Mouse (Mus musculus): ENCODE measurements around the gene Zfp12. TPM values are rescaled to one million over a fixed set of nuclear protein-coding genes. Genes with fewer than 3 reads are reported as not detected.
"Not testable (repeated sequence)": the region's sequence is repeated elsewhere in the genome, so short reads cannot be mapped to it uniquely, and the experiment has no call there.

Zfp12 gene
- polyA plus RNA-seq (2012; rRNA removed), result 5.7 and 6.4 TPM in 2 replicates

DNA sequence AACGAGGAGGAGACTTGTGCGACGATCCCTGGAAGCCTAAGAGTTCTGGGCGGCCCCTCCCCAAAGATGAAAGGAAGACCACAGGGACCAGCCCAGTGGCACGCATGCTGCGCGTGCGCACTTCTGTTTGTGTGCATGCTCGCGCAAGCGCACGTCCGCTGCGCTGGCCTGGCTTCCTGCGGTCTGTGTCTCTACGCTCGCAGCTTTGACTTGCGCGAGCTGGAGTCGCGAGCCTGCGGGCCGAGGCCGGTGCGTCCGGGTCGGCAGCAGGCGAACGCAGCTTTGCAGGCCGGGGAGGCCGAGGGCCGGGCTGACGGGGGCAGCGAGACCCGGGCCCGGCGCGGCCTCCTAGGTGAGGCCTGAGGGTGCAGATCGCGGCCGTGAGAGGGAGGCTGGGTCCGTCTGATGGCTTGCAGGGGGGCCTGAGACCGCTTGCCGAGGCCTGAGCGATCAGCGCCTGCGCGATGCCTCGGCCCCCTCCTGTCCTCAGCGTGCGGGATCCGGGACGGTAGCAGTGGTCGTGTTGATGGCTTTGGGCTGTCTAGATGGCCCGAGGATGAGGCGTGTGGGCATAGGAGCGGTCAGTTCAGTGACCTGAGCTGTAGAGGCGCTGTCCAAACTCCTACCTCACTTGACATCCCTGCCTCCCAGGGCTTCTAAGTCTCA is at the start of gene Zfp12:
TSS of gene Zfp12 (plus strand) at position 136 of the 666 bp plus-strand sequence.
- H3K27ac ChIP-seq (ENCODE audit: control insufficient read depth, insufficient read depth, low read depth, low read length), result peak within 1 kb of the TSS; percentile 33

GRCm38 (mm10) chr5:143188014-143188413 is 46.9 kb upstream of the Zfp12 start:
- H3K36me3 ChIP-seq (ENCODE audit: control insufficient read depth, insufficient read depth, low read length); H3K4me1 ChIP-seq (ENCODE audit: control insufficient read depth, insufficient read depth, low read length); H3K27ac ChIP-seq (ENCODE audit: control insufficient read depth, insufficient read depth, low read depth, low read length); H3K4me3 ChIP-seq (ENCODE audit: control insufficient read depth, low read depth, low read length); H3K27me3 ChIP-seq (ENCODE audit: control insufficient read depth, insufficient read depth, low read length): not testable (repeated sequence)

More for the DNA sequence above, at the start of gene Zfp12:
- Histone ChIP-seq H3K4me1 (ENCODE audit: control insufficient read depth, insufficient read depth, low read length) (peaks cover 2% of the 10 kb centered on the region), H3K27me3 (ENCODE audit: control insufficient read depth, insufficient read depth, low read length) (no peaks in the 10 kb centered on the region), H3K4me3 (ENCODE audit: control insufficient read depth, low read depth, low read length) (peak within 1 kb of the TSS; percentile 72), H3K36me3 (ENCODE audit: control insufficient read depth, insufficient read depth, low read length) (no peaks in the 10 kb centered on the region)
- peak; percentile 72 for TF ChIP-seq POLR2A (IDR thresholded peaks at IDR 0.05; ENCODE audit: control insufficient read depth, low read depth, low read length)
- TF ChIP-seq CTCF (IDR thresholded peaks at IDR 0.05; ENCODE audit: control insufficient read depth, insufficient read depth, insufficient replicate concordance, low read depth, low read length), result peak; percentile 27; the same call in 1 of the 2 replicates

DNA sequence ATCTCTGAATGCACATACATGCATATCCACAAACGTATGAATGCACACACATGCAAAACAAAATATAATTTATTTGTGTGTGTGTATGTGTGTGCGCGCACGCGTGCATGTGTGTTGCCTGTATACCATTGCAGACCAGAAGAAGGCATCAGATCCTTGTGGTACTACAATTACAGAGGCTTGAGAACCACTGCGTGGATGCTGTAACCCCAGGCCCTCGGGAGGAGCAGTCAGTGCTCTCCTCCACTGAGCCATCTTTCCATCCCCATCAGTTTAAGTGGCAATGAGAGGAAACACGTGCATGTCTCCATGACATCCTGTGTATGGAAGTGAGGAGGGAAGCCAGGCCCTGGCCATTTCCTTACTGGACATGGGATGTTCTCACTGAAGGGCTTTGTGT is 42.2 kb upstream of the Zfp12 start:
- Histone ChIP-seq H3K4me3 (ENCODE audit: control insufficient read depth, low read depth, low read length) (no peak overlapping the region), H3K27ac (ENCODE audit: control insufficient read depth, insufficient read depth, low read depth, low read length) (no peak overlapping the region), H3K4me1 (ENCODE audit: control insufficient read depth, insufficient read depth, low read length) (no peaks in the 10 kb centered on the region), H3K36me3 (ENCODE audit: control insufficient read depth, insufficient read depth, low read length) (no peaks in the 10 kb centered on the region), H3K27me3 (ENCODE audit: control insufficient read depth, insufficient read depth, low read length) (no peaks in the 10 kb centered on the region)
- TF ChIP-seq POLR2A (IDR thresholded peaks at IDR 0.05; ENCODE audit: control insufficient read depth, low read depth, low read length) (no peak), CTCF (IDR thresholded peaks at IDR 0.05; ENCODE audit: control insufficient read depth, insufficient read depth, insufficient replicate concordance, low read depth, low read length) (no peak)

DNA sequence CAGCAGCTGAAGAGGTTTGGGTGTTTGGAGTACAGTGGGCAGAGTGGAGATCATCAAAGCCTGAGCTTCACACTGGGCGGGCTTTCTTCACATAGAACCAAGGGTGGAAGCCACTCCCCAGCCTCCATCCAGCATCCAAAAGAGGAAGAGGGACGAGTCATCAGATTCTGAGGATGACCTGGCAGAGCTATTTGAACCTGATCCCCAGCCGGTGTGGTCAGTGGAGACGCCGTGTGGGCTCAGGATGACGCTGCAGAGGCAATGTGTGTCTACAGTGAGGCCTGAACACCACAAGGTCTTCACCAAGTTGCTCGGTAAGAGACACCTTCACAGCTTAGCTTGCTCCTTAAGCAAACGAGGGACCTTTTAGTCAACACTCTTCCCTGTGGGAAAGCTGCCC is 40.2 kb upstream of the Zfp12 start:
- not testable (repeated sequence) for H3K36me3 ChIP-seq (ENCODE audit: control insufficient read depth, insufficient read depth, low read length); H3K4me1 ChIP-seq (ENCODE audit: control insufficient read depth, insufficient read depth, low read length); H3K4me3 ChIP-seq (ENCODE audit: control insufficient read depth, low read depth, low read length); H3K27ac ChIP-seq (ENCODE audit: control insufficient read depth, insufficient read depth, low read depth, low read length); H3K27me3 ChIP-seq (ENCODE audit: control insufficient read depth, insufficient read depth, low read length)

- H3K36me3 ChIP-seq (ENCODE audit: control insufficient read depth, insufficient read depth, low read length), result no peaks in the 10 kb centered on the region
- no peaks in the 10 kb centered on the region for H3K4me1 ChIP-seq (ENCODE audit: control insufficient read depth, insufficient read depth, low read length)
- no peak overlapping the region for H3K27ac ChIP-seq (ENCODE audit: control insufficient read depth, insufficient read depth, low read depth, low read length)
- H3K27me3 ChIP-seq (ENCODE audit: control insufficient read depth, insufficient read depth, low read length), result no peaks in the 10 kb centered on the region
- H3K4me3 ChIP-seq (ENCODE audit: control insufficient read depth, low read depth, low read length), result no peak overlapping the region
- TF ChIP-seq CTCF (IDR thresholded peaks at IDR 0.05; ENCODE audit: control insufficient read depth, insufficient read depth, insufficient replicate concordance, low read depth, low read length) (no peak), POLR2A (IDR thresholded peaks at IDR 0.05; ENCODE audit: control insufficient read depth, low read depth, low read length) (no peak)
These were observed 39.8 kb upstream of the Zfp12 start for GRCm38 (mm10) chr5:143195166-143195565.

DNA sequence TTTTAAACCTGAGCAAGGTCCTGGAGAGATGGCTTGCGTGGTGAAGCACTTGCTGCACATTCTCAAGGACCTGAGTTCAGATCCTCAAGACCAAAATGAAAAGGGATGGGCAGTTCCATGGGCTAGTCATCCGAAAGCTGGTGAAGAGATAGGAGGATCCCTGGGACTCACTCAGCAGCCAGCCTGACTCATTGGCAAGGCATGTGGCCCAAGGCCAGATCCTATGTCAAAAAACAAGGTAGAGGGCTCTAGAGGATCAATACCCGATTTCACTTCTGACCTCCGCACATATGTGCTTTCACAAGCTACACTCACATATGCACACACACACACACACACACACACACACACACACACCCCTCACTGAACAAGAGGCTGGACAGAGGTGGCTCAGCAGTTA is 38.5 kb upstream of the Zfp12 start:
- H3K27me3 ChIP-seq (ENCODE audit: control insufficient read depth, insufficient read depth, low read length), result no peaks in the 10 kb centered on the region
- TF ChIP-seq POLR2A (IDR thresholded peaks at IDR 0.05; ENCODE audit: control insufficient read depth, low read depth, low read length) (no peak), CTCF (IDR thresholded peaks at IDR 0.05; ENCODE audit: control insufficient read depth, insufficient read depth, insufficient replicate concordance, low read depth, low read length) (no peak)
- no peaks in the 10 kb centered on the region for H3K4me1 ChIP-seq (ENCODE audit: control insufficient read depth, insufficient read depth, low read length)
- no peaks in the 10 kb centered on the region for H3K36me3 ChIP-seq (ENCODE audit: control insufficient read depth, insufficient read depth, low read length)
- H3K27ac ChIP-seq (ENCODE audit: control insufficient read depth, insufficient read depth, low read depth, low read length), result no peak overlapping the region
- no peak overlapping the region for H3K4me3 ChIP-seq (ENCODE audit: control insufficient read depth, low read depth, low read length)

- Histone ChIP-seq H3K36me3 (ENCODE audit: control insufficient read depth, insufficient read depth, low read length) (no peaks in the 10 kb centered on the region), H3K27ac (ENCODE audit: control insufficient read depth, insufficient read depth, low read depth, low read length) (no peak overlapping the region), H3K27me3 (ENCODE audit: control insufficient read depth, insufficient read depth, low read length) (no peaks in the 10 kb centered on the region), H3K4me1 (ENCODE audit: control insufficient read depth, insufficient read depth, low read length) (no peaks in the 10 kb centered on the region), H3K4me3 (ENCODE audit: control insufficient read depth, low read depth, low read length) (no peak overlapping the region)
- TF ChIP-seq POLR2A (IDR thresholded peaks at IDR 0.05; ENCODE audit: control insufficient read depth, low read depth, low read length) (no peak), CTCF (IDR thresholded peaks at IDR 0.05; ENCODE audit: control insufficient read depth, insufficient read depth, insufficient replicate concordance, low read depth, low read length) (peak; percentile 46; the same call in 1 of the 2 replicates)
These were observed 29.9 kb upstream of the Zfp12 start for GRCm38 (mm10) chr5:143205015-143205414.

- no peaks in the 10 kb centered on the region for H3K27me3 ChIP-seq (ENCODE audit: control insufficient read depth, insufficient read depth, low read length)
- H3K27ac ChIP-seq (ENCODE audit: control insufficient read depth, insufficient read depth, low read depth, low read length), result no peak overlapping the region
- H3K4me3 ChIP-seq (ENCODE audit: control insufficient read depth, low read depth, low read length), result no peak overlapping the region
- TF ChIP-seq CTCF (IDR thresholded peaks at IDR 0.05; ENCODE audit: control insufficient read depth, insufficient read depth, insufficient replicate concordance, low read depth, low read length), result no peak
- TF ChIP-seq POLR2A (IDR thresholded peaks at IDR 0.05; ENCODE audit: control insufficient read depth, low read depth, low read length), result no peak
- no peaks in the 10 kb centered on the region for H3K36me3 ChIP-seq (ENCODE audit: control insufficient read depth, insufficient read depth, low read length)
- no peaks in the 10 kb centered on the region for H3K4me1 ChIP-seq (ENCODE audit: control insufficient read depth, insufficient read depth, low read length)
These were observed 21.1 kb upstream of the Zfp12 start for GRCm38 (mm10) chr5:143213832-143214231.
